Mouse (Mus musculus) lung, adult 18-20 months (tissue): Measurements from ENCODE around the gene Asl.

Source experiments
- DNase-seq, 2 experiments: peaks; one replicate each; pipeline ENCODE4 v3.0.0; 2022; ENCODE audit warnings: mixed read lengths in 2 of 2

Gene Asl

GRCm38 (mm10) chr5:130029142-130029897 is at the start of gene Asl, which contains the start of gene Crcp:
Gene Asl, minus strand, starts transcription at chr5:130029247.
Gene Crcp, plus strand, starts transcription at chr5:130029290.
- peak; percentile 86 to 89 for DNase-seq

DNA sequence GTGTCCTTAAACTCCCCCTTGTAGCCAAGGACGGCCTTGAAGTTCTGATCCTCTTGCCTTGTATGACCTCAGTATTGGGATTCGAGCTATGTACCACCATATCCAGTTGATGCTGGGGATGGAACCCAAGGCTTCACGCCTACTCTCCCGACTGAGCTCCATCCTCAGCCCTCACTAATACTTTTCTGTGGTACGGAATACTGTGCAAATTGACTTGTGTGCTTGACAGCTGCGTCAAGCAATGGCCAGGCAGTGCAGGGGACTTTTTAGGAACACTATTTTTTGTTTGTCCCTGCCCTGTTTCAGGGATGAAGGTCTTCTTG is 49.7 kb upstream of the Asl start:
- DNase-seq = no peak

DNA sequence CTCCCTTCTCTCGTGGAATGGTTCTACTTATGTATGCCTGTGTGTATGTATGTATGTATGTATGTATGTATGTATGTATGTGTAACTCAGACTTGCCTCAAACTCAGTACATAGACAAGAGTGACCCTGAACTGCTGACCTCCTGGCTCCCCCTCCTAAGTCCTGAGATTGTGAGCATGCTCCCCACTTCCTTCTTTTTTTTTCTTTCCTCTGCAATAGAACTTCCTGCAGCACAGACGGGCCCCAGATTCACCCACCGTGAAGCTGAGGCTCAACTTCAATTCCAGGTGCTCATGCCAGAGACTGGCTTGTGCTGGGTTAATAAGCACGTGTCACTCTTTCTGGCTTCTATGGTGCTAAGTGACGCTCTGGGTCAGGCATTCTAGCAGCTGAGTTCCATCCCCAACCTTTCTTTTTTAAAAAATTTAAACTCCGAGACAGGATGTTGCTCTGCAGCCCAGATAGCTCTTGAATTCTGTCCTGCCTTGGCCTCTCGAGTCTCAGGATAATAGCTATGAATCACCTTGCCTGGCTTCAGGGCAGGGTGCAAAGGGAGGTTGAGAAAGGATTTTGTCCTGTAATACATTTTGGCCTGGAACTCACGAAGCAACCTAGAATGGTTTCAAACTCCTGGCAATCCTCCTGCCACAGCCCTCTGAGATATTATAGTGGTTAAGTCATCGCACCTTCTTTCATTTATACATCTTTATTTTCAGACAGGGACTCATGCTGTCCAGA is 49.2 kb upstream of the Asl start:
- DNase-seq = no peak

DNA sequence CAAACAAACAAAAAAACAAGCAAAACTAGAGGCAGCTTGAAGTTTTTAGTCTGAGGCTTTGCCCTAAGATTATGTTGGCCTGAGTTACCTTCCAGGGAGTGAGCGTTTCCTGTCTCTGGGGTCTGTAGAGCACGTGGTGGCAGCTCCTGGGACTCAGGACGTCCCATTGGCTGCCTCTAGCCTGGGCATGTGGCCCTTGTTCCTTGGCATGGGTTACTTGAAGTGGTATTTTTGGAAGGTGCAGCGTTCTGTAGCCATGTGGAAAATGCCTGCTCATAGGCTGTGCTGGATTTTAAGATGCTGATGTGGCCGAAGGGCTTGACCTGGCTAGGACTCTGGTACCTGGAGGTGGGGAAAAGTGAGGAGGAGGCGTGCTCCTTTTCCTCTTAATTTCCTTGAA is 47.3 kb upstream of the Asl start:
- DNase-seq = no peak

GRCm38 (mm10) chr5:130074491-130074890 is 45.4 kb upstream of the Asl start:
- DNase-seq = peak; percentile 58 to 70

DNA sequence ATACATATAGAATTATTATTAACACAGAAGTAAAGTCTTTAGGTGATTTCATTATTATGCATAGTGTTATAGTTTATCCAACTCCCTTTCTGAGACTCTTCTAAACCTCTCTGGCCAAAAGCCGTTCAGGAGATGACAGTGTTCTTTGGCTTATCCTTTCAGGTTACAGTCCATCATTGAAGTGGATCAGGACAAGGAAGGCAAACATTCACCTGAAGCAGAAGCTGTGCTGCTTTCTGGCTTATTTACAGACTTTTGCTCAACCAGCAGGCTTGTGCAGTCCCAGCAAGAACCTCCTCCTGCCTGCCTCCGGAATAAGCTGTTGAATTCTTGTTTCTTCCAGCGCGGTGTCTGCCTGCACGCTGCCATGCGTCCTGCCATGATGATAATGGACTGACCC is 44.0 kb upstream of the Asl start, which contains the start of gene Tpst1:
Tpst1 (plus strand) TSS at position 301 of the 400 bp plus-strand sequence.
- no peak for DNase-seq

DNA sequence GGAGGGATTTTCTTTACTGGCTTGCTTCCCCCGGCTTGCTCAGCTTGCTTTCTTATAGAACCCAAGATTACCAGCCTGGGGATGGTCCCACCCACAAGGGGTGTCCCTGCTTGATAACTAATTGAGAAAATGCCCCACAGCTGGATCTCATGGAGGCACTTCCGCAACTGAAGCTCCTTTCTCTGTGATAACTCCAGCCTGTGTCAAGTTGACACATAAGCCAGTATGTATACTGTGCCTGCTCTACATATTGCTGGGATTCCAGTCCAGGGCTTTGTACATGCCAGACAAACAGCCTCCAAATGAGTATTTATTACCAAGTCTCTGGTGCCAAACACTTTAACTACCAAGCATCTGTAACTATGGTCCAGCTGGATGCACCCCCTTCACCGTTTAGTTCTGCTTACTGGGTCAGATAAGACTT is 38.8 kb upstream of the Asl start:
- no peak for DNase-seq

- DNase-seq = no peak
Observed at GRCm38 (mm10) chr5:130065579-130065978, 36.5 kb upstream of the Asl start.

DNA sequence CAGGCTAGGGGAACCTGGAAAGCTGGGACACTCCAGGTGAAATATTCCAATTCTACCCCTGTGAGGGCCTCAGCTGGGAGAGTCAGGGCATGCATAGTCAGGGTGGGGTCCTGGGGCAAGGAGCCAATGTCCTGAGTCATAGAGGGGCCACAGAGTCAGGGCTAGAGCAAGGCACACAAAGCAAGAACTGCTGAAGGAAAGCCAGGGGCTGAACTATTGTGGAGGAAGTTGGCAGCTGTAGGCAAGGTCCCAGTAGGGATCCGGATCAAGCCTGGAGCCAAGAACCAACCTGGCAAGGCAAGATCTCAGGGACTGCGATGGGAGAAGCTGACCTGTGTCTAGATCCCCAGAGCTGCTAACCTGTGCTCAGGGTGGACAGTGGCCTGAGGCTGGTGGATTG is 34.7 kb upstream of the Asl start:
- DNase-seq = no peak

DNA sequence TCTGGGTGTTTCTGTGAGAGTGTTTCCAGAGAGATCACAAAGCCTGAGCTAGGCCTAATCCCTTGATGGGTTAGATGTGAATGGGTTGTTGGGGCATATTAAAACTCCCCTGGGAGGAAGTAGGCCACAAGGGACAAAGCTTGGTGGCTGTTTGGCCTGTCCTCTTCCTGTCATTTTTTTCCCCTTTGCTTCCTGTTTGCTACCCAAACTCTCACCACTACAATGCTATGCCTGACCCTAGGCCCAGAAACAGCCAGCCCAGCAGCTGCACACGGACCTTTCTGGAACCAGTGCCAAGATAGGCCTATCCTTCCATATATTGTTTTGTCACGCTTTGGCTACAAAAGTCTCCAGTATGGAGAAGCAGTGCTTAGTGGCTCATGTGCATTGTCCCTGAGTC is 33.0 kb upstream of the Asl start:
- no peak for DNase-seq

GRCm38 (mm10) chr5:130060329-130060665 is 31.2 kb upstream of the Asl start:
- DNase-seq = no peak

DNA sequence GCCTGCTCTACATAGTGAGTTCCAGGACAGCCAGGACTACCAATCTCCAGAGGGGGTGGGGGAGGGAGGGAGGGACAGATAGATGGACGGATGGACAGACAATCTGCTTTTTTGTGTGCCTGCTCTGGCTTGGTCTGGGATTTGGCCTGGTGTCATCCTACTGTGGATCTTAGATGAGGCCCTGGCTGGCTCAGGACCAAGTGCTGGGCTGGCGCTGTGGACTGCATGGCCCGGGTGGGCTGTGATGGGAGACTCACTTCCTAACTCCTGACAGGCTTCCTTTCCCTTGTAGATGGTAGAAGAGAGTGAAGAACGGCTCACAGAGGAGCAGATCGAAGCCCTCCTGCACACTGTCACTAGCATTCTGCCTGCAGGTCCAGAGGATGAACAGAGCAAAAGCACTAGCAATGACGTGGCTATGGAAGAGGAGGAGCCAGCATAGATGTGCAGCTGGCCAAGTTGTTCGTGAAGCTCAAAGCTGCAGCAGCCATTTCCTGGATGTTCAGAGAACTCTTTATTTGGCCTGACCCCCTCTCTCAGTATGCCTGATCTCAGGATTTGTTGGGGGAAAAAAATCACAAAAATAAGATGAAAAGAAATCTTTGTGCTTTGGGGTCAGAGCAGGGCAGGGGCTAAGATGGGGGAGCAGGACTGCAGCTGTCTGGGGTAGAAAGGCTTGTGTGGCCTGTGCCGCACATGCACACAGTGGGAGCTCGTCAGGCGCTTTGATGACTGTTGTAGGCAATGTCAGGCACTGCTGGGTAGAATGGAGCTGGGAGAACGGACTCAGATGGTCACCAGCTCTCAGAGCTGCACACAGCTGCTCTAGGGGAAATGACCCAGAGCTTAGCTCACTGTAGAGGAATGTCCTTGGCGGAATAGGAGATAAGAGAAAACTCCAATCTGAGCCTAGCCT is 30.6 kb upstream of the Asl start:
- DNase-seq = no peak

DNA sequence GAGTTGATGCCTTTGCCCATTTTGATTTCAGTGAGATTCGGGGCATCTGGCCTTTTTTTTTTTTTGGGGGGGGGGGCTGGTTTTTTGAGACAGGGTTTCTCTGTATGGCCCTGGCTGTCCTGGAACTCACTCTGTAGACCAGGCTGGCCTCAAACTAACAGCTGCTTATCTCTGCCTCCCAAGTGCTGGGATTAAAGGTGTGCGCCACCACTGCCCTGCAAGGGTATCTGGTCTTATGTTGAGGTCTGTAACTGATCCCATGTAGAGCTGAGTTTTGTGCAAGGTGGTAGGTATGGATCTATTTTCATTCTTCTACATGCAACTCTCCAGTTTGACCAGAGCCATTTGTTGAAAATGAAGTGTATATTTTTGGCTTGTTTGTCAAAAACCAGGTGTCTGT is 27.3 kb upstream of the Asl start:
- DNase-seq = no peak

- DNase-seq = no peak
Observed at GRCm38 (mm10) chr5:130055688-130056087, 26.6 kb upstream of the Asl start.

DNA sequence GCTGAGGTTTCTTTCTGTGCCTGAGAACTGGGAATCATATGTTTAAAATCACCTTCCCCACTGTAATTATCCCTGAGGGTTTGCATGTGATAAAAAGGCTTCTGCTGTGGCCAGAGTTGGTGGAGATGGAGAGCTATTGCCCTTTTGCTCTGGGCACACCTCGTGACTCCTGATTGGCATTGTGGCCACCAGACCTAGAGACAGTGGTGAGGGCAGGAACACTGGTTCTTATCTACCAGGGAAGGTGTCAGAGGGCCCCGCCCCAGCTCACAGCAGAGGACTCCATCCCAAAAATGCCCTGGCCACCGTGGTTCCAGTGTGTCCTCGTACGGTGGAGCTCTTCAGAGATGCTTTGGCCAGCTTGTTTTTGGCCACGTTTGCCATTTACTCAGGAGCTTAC is 23.9 kb upstream of the Asl start:
- no peak for DNase-seq

DNA sequence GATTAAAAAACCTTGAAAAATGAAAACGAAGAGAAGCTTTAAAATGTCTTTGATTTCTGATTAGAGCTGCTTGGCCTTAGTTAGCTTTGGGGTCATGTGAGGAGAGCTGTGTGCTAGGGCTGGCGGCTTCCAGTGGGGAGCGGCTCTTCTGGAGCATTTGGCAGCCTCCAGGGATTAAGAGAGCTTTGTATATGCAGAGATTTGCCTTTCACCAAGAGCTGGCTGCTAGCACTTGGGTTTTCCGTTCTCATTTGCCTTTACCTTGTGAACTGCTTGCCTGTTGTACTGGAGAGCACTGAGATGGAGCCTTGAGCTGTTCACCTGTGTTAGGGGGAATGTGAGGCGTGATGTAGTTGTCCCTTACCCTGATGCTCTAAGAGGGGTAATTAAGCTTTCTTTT is 23.5 kb upstream of the Asl start:
- DNase-seq = no peak

DNA sequence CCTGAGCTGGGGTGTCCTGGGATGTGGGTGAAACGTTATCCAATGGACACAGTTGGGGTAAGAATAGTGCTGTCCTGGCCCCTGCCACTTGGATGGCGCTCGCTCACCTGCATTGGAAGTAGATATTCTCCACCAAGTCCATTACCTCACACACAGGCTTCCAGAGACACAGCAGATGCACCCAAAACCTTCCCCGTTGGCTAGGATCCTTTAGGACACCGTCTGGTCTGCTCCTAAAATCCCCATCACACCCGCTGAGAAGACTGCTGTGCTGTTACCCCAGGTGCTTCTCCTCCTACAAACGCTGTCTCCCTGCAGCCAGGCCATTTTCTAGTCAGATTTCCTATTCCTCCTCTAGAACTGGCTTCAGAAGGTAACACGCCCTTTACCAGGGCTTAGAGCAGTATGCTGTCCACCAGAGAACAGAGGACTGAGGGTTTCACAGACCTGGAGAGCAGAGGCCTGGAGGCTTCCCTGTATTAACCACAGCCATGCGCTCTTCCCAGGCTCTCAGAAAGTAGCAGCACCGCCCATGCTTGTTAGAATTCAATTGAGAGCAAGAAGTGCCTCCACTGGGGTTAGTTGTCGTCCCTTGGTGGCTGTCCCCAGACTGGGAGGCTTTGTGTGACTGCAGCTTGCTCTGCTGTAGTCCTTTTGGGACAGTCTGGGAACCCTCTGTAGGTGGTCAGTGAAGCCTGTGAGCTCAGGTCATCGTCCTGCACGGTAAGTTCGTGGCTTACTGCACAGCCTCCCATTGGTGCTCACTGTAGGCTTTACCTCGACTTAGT is 22.2 kb upstream of the Asl start:
- DNase-seq = no peak

GRCm38 (mm10) chr5:130050416-130050815 is 21.4 kb upstream of the Asl start:
- no peak for DNase-seq

DNA sequence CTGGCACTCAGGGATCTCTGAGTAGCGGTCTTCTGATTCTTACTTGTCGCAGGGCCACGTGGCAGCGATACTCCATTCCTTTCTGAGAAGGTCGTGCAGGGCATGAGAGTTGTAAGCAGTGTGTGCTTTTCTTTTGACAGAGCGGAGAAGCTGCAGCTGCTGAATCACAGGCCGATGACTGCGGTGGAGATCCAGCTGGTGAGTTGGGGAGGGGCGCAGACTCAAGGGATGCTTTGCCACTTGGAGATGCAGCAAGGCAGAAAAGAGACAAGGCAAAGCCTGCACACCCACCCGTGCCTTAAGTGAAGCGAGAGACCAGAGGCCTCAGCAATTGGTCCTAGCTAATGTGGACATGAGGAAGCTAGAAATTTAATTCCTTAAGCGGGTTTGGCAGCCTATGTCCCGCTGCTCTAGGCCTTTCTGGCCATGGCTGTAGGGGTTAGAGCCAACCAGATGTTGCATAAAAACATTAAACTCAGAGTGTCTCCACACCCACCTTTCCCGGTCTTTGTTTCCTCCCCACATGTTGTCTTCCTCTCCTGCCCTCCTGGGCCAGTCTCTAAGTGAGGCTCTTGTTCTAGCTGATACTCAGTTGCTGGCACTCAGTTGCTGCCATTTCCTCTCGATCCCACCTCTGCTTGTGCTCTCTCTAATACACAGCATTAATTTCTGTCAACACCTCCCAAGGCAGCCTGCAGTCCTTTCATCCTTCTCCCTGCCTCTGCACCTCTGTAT is 19.9 kb upstream of the Asl start:
- peak in 1 of 2 experiments; percentile 36 for DNase-seq

DNA sequence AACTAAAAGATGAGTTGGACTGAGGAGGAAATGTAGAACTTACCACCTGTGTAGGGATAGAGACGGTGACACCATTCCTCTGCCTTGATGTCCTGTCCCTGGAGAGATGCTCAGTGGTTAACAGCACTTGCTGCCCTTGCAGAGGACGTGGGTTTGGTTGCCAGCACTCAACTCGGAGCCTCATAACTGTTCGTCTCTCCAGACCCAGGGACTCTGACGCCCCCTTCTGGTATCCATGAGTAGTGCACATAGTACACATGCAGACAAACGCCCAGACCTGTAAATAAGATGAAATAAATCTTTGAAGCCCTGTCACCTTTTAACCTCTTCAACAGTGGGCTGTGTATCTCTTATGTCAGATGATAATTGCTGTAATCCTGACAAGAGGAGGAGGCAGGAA is 18.0 kb upstream of the Asl start:
- no peak for DNase-seq

DNA sequence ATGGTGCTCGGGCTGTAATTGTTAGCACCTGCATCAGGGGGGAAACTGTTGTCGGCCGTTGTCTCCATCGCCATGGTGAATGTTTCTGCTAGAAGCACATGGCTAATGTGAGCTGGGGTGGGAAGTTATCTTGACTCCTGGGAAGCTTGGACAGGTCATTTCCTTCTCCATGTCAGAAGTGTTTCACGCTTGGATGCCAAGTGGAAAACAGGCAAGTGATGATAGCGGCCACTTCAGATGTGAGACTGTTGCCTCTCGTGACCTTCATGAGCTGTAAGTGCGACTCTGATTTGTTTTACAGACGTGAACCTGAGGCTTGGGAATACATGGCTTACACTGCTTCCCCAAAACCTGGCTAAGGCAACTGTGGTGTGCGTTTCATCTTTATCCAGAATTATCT is 17.5 kb upstream of the Asl start:
- DNase-seq = peak in 1 of 2 experiments; percentile 38

DNA sequence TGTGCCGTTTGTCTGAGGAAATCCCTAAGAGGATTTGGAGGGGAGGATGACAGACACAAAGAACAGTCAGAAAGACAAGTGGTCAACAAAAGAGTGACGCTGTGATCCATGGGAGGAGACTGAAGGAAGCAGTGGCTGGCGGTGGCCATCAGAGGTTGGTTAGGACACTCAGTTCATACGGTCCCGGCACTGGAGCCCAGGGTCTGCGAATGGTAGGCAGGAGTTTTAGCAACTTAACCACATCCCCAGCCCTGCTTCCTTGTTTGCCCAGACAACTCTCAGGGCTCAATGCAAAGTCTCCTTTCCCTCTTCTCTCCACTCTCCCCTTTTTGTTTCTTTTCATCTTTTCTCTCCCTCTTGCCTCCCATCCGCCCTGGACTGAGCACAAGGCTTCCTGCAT is 17.1 kb upstream of the Asl start:
- DNase-seq = no peak
